Mouse (Mus musculus) embryonic facial prominence, embryonic 15.5 days (tissue): ENCODE measurements around the gene Hikeshi. TPM values are rescaled to one million over a fixed set of nuclear protein-coding genes. Genes with fewer than 3 reads are reported as not detected.
A peak's percentile ranks its signal among the peaks of the same experiment; 100 is the strongest.

ENCODE experiments used
- ATAC-seq: fragments of 200-750 bp; cut with Nextera tagmentation; 2 replicates; pipeline ENCODE4 v1.8.0; 2017; ENCODE audit warnings: low read depth, moderate TSS enrichment; ENCODE audit not compliant: insufficient number of reproducible peaks, low FRiP score, low TSS enrichment
- H3K27ac ChIP-seq: fragments of 300-500 bp; sonication (generic); replicated peaks from 2 replicates; pipeline ENCODE4 v1.5.1; 2015; ENCODE audit warnings: mild to moderate bottlenecking, inconsistent platforms
- H3K27me3 ChIP-seq: fragments of 300-500 bp; sonication (generic); 2 replicates; pipeline ENCODE4 v1.6.1; 2015; ENCODE audit warnings: inconsistent platforms
- H3K36me3 ChIP-seq: fragments of 300-500 bp; sonication (generic); 2 replicates; pipeline ENCODE4 v1.6.1; 2015; ENCODE audit warnings: mild to moderate bottlenecking, inconsistent platforms
- H3K4me1 ChIP-seq: fragments of 300-500 bp; sonication (generic); 2 replicates; pipeline ENCODE4 v1.6.1; 2015; ENCODE audit warnings: inconsistent platforms
- H3K4me2 ChIP-seq: fragments of 300-500 bp; sonication (generic); replicated peaks from 2 replicates; pipeline ENCODE4 v1.6.1; 2015; ENCODE audit warnings: mild to moderate bottlenecking, inconsistent platforms
- H3K4me3 ChIP-seq: fragments of 300-500 bp; sonication (generic); replicated peaks from 2 replicates; pipeline ENCODE4 v1.5.1; 2015; ENCODE audit warnings: mild to moderate bottlenecking, inconsistent platforms
- H3K9ac ChIP-seq: fragments of 300-500 bp; sonication (generic); 2 replicates; pipeline ENCODE4 v1.6.1; 2015; ENCODE audit warnings: inconsistent platforms
- H3K9me3 ChIP-seq: fragments of 300-500 bp; sonication (generic); replicated peaks from 2 replicates; pipeline ENCODE4 v1.6.1; 2016; ENCODE audit warnings: inconsistent platforms
- WGBS: fragments of 180-500 bp; shearing (Covaris S2); methylation state at CpG from one replicate; pipeline ENCODE4 v1.1.7; 2015; 5-methylcytosine and 5-hydroxymethylcytosine counted together
- polyA plus RNA-seq: library from polyadenylated mRNA; unstranded; fragments of >200 nt; fragmentation: Nextera tagmentation; extraction: Ambion mirVana; gene quantifications from 2 replicates; pipeline ENCODE4 v1.2.1, GENCODE M21; 2015

The Hikeshi gene
- polyA plus RNA-seq, 1 experiment from 2014 or later: 124 TPM

DNA sequence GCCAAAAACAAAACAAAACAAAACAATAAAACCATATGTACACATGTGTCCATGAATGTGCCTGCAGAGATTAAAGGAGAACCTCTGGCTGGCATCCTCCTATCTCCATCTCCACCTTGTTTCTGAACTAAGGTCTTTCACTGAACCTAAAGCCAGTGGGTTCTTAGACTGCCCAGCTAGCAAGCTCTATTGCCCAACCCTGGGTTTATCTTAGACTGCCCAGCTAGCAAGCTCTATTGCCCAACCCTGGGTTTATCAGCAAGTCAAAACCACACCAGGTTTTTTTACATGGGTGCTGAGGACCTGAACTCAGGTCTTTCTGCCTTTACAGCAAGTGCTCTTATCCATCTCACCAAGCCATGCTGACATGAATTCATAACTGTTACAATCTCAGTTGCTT, 22.1 kb upstream of the Hikeshi start:
- Histone ChIP-seq H3K9me3 (no peaks in the 10 kb centered on the region), H3K9ac (no peak overlapping the region), H3K27ac (no peak overlapping the region), H3K27me3 (no peaks in the 10 kb centered on the region), H3K36me3 (peaks cover 57% of the 10 kb centered on the region), H3K4me2 (no peak overlapping the region), H3K4me1 (no peaks in the 10 kb centered on the region), H3K4me3 (no peak overlapping the region)
- ATAC-seq: no peak

DNA sequence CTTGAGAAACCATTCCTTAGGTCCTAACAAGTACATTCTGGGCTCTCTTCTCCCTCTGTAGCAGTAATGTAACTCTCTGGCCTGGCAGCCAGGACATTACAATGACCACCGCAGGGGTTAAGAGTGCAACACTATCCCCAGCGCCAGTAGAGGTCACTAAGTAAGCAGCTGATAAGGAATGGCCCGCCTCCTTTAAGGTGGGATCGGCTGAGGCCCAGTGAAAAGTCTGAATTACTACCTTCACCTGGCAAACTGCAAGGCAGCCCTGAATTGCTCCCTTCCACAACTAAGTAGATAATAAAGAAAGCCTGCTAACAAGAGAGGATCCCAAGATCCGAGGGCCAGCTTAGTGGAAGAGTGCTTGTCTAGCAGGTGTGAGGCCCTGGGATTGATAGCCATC, 16.3 kb upstream of the Hikeshi start:
- H3K27me3 ChIP-seq: no peaks in the 10 kb centered on the region
- 47% methylated on average over 5 of the region's 5 CpGs for WGBS
- H3K4me3 ChIP-seq: no peak overlapping the region
- H3K4me1 ChIP-seq: no peaks in the 10 kb centered on the region
- no peak overlapping the region for H3K27ac ChIP-seq
- H3K36me3 ChIP-seq: peaks cover 51% of the 10 kb centered on the region
- H3K9ac ChIP-seq: no peak overlapping the region
- H3K9me3 ChIP-seq: no peaks in the 10 kb centered on the region
- no peak for ATAC-seq
- H3K4me2 ChIP-seq: no peak overlapping the region

DNA sequence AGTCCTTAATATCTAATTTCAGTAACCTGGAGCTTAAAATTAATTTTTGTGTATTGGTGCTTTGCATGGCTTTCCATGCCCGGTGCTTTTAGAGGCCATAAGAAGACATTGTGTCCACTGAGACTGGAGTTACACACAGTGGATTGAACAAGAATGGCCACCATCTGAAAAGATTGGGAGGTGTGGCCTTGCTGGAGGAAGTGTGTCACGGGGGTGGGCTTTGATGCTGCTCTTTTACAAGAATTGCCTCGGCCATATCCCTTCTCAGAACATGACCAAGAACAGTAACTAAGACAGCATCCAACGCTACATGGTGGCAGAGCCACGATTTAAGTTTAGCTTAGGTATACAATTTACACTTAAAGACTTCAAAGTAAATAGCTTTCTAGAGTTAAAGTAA, 13.3 kb upstream of the Hikeshi start:
- Histone ChIP-seq H3K36me3 (peaks cover 35% of the 10 kb centered on the region), H3K4me3 (no peak overlapping the region), H3K27ac (no peak overlapping the region), H3K9me3 (no peaks in the 10 kb centered on the region), H3K4me1 (no peaks in the 10 kb centered on the region), H3K27me3 (no peaks in the 10 kb centered on the region), H3K9ac (no peak overlapping the region), H3K4me2 (no peak overlapping the region)
- ATAC-seq: no peak
- WGBS: 86% methylated on average over 5 of the region's 5 CpGs

DNA sequence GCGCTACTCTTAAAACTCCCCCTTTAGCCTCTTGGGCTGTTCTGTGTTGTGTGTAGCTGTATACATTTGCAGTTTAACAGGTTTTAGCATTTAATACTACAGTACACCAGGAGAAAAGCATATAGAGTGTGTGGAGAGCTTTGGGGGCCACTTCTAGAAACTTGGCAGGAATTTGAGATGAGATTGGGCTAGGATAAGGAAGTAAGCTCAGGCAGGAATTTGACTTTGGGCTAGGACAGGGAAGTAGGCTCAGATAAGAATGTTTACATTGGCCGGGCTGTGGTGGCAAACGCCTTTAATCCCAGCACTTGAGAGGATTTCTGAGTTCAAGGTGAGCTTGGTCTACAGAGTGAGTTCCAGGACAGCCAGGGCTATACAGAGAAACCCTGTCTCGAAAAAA, 8.4 kb upstream of the Hikeshi start:
- peaks cover 8% of the 10 kb centered on the region for H3K36me3 ChIP-seq
- WGBS: 65% methylated on average over 4 of the region's 4 CpGs
- H3K27me3 ChIP-seq: no peaks in the 10 kb centered on the region
- H3K4me1 ChIP-seq: no peaks in the 10 kb centered on the region
- H3K4me3 ChIP-seq: no peak overlapping the region
- H3K27ac ChIP-seq: no peak overlapping the region
- H3K9me3 ChIP-seq: no peaks in the 10 kb centered on the region
- H3K9ac ChIP-seq: no peak overlapping the region
- no peak overlapping the region for H3K4me2 ChIP-seq
- ATAC-seq: no peak

DNA sequence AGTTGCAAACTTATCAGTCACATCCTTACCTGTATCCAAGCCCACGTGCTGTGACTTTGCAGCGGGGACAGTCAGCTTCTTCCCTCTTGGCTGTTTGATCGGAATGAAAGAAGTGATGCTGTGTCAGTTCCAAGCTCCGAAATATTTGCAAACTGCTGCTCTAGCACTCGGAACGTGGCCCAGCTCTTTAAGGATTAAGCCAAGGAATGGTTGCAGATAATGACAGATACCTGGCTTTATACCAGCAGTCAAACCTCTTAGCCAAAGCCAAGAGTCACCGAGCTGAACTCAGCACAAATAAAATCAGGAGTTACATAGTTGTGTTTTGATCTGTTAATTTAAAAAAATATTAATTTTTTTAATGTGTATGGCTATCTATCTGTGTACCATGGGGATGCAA, 7.0 kb upstream of the Hikeshi start:
- 76% methylated on average over 7 of the region's 7 CpGs for WGBS

DNA sequence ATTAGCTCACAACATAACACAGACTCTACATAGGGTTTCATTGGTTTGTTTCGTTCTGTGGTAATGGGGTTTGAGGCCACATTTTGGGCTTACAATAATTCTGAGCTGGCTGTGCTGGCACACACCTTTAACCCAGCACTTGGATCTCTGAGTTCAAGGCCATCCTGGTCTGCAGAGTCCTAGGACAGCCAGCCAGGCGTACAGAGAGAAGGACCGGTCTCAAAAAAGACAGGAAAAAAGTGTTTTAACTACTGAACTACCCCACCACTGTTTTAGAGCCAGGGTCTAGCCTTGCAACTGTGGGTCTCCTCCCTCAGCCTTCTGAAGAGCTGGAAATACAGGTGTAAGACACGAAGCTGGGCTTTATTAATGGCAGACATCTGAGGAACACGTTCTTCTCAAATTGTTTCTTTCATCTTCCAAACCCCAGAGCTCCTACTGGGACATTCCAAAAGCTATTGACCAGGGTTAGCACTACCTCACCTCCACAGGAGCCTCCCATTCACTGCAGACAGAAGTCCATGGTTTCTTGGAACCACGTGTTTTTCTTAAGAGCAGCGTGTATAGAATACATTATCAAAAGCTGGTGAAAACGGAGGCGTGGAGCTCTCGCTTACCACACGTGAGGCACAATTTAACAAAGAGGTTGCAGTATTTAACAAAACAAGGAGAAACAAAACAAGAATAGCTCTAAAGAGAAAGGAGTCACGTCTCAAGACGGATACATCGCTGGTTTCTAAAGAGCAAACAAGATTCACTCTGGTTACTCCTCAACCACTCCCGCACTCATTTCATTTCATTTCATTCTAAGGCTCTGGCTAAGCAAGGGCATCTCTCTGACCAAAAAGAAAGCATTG, 1.3 kb downstream of the Hikeshi start:
- Histone ChIP-seq H3K27ac (no peak overlapping the region), H3K4me1 (peaks cover 11% of the 10 kb centered on the region), H3K9me3 (no peaks in the 10 kb centered on the region), H3K4me3 (peak overlapping the region; percentile 84), H3K27me3 (no peaks in the 10 kb centered on the region), H3K4me2 (peak overlapping the region; percentile 58), H3K9ac (peak overlapping the region; percentile 78; the same call in 1 of the 2 replicates), H3K36me3 (peaks cover 2% of the 10 kb centered on the region; the same call in 1 of the 2 replicates)
- no peak for ATAC-seq
- 50% methylated on average over 15 of the region's 15 CpGs for WGBS

More for the DNA sequence above, 7.0 kb upstream of the Hikeshi start:
- Histone ChIP-seq H3K9me3 (no peaks in the 10 kb centered on the region), H3K27ac (no peak overlapping the region), H3K4me1 (no peaks in the 10 kb centered on the region), H3K27me3 (no peaks in the 10 kb centered on the region), H3K4me3 (no peak overlapping the region), H3K9ac (no peak overlapping the region), H3K4me2 (no peak overlapping the region), H3K36me3 (no peaks in the 10 kb centered on the region)
- ATAC-seq: no peak

DNA sequence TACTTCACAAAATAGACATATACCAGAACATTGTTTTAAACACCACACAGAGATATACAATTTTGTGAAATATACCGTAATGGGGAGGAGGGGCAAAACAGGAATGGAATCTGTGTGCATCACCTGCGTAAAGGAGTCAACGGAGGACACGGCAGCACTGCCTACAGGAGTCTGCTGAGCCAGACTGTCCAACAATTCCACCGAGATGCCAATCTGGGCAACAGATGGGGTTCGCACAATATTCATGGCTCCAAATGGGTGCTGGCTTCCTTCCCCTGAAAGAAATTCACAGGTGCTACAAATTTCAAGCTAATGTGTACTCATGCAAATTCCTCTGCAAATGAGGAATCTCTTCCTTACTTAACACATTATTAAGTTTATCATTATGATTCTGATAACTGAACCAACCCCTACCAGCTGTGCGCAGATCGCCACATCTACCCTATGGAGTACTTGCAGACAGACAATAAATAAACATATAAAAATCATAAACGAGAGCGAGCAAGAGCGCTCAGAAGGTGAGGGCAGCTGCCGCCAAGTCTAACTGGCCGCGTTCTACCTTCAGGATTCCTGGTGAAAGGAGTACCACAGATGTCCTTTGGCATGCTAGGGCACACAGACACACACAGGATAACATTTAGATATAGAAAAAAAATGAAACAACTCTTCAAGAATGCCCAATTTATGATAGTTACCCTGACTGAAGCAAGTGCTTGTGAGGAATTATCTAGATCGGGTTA, 17.4 kb downstream of the Hikeshi start:
- 94% methylated on average over 15 of the region's 15 CpGs for WGBS

DNA sequence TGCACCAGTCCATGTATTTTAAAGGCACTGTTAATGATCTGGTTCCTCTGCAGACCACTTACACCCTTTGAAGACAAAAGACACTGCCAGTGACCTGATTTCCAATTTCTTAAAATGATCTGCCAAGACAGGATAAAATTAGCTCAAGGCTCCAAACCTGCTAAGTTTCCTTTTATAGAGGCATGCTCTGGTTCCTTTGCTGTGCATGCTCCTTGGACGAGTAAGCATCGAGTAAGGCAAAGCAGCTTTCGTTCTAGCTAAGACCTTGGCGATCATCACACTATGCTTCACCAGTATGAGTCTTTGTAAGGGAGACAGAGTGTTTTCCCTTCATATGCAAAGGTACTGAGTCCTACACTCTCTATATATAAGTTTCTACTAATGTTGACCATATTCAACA, 23.2 kb downstream of the Hikeshi start:
- Histone ChIP-seq H3K4me2 (no peak overlapping the region), H3K9me3 (no peaks in the 10 kb centered on the region), H3K4me3 (no peak overlapping the region), H3K9ac (no peak overlapping the region), H3K4me1 (no peaks in the 10 kb centered on the region), H3K27me3 (no peaks in the 10 kb centered on the region), H3K36me3 (no peaks in the 10 kb centered on the region), H3K27ac (no peak overlapping the region)
- ATAC-seq: no peak
- 89% methylated on average over 4 of the region's 4 CpGs for WGBS

More for the DNA sequence above, 17.4 kb downstream of the Hikeshi start:
- no peak overlapping the region for H3K4me3 ChIP-seq
- H3K27me3 ChIP-seq: no peaks in the 10 kb centered on the region
- H3K9me3 ChIP-seq: no peaks in the 10 kb centered on the region
- H3K9ac ChIP-seq: no peak overlapping the region
- no peak overlapping the region for H3K27ac ChIP-seq
- no peak overlapping the region for H3K4me2 ChIP-seq
- no peak for ATAC-seq
- 0 out of 2 replicates have a peak, but pooled peaks cover 11% of the 10 kb centered on the region for H3K36me3 ChIP-seq
- no peaks in the 10 kb centered on the region for H3K4me1 ChIP-seq

DNA sequence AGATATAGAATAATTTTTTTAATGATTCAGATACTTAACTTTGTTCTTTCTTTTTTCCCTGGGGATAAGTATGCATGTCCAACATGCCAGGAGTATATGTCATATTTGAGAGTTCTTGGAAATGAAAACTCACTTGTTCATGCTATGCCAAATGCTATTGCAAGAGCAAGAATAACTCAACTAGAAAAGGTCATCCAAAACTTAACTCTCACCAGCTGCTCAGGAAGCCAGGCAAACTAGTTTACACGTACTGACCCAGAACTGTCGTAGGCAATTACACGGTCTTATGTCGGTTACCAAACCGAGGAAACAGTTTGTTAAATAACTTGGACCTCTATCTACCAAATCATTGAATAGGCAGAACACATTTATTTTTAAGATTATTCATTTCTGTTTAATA, 24.3 kb downstream of the Hikeshi start:
- peak; percentile 54; the same call in 1 of the 2 replicates for ATAC-seq
- H3K4me2 ChIP-seq: no peak overlapping the region
- H3K27me3 ChIP-seq: no peaks in the 10 kb centered on the region
- no peaks in the 10 kb centered on the region for H3K36me3 ChIP-seq
- H3K9me3 ChIP-seq: no peaks in the 10 kb centered on the region
- 52% methylated on average over 5 of the region's 5 CpGs for WGBS
- no peak overlapping the region for H3K9ac ChIP-seq
- H3K4me1 ChIP-seq: no peaks in the 10 kb centered on the region
- H3K27ac ChIP-seq: no peak overlapping the region
- H3K4me3 ChIP-seq: no peak overlapping the region

DNA sequence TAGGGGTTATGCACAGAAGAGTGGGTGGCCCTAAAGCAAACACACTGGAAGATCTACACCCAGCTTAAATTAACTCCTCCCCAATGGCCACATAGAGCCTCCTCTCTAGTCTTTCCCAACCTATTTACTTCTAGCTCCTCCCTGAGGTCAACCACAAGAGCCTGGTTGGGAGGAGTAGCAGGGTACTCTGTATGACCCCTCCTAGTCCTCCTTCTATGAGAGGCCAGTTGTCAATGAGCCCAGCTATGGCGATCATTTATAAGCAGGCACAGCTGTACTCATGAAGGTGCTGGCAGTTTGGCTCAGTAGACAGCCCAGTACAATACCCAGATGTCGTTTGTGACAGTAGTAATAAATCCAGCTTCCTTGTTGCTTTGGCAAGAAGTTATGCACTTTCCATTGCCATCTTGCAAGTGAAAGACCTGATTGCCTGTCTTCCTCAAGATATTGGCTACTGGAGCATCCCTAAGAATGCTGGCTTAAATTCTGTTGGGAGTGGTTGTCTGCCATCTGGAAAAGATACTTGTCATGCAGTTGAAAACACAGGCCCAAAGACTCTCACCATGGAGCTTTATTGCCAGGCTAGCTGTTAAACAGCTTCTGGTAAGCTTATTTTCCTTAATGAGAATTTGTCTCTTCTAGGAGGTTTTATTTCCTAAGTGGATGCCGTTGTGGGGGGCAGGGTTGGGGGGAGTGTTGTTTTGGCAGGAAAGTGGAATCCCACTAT, 27.4 kb downstream of the Hikeshi start:
- no peak overlapping the region for H3K4me3 ChIP-seq
- no peaks in the 10 kb centered on the region for H3K9me3 ChIP-seq
- WGBS: 75% methylated on average over 3 of the region's 3 CpGs
- H3K9ac ChIP-seq: no peak overlapping the region
- peaks cover 11% of the 10 kb centered on the region; the same call in 1 of the 2 replicates for H3K4me1 ChIP-seq
- H3K27ac ChIP-seq: no peak overlapping the region
- no peaks in the 10 kb centered on the region for H3K36me3 ChIP-seq
- H3K4me2 ChIP-seq: no peak overlapping the region
- ATAC-seq: no peak; the same call in 1 of the 2 replicates
- H3K27me3 ChIP-seq: no peaks in the 10 kb centered on the region

DNA sequence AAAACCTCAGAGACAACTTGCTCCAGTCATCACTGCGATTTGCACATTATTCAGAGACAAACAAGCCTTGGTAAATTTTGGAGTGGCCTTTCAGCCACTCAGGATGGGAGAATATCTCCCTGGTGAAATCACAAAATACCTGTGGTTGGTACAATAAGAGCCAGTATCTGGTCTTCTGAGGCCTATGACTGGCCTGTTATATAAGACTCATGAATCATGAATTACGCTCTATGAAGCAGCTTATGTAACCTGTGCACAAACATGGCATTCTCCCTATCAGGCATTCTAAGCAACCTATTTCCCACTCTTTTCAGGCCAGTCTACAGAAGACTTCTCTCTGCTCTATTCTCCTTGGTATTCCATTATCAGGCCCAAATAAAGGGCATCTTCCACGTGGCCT, 28.6 kb downstream of the Hikeshi start:
- WGBS: 90% methylated on average over 3 of the region's 3 CpGs
- Histone ChIP-seq H3K4me2 (no peak overlapping the region), H3K27ac (no peak overlapping the region), H3K36me3 (no peaks in the 10 kb centered on the region), H3K4me1 (peaks cover 12% of the 10 kb centered on the region; the same call in 1 of the 2 replicates), H3K4me3 (no peak overlapping the region), H3K27me3 (no peaks in the 10 kb centered on the region), H3K9me3 (no peaks in the 10 kb centered on the region), H3K9ac (no peak overlapping the region)
- ATAC-seq: no peak
